Mouse (Mus musculus) urinary bladder, adult 18-20 months (tissue): ENCODE data around the gene Alkbh1.

Source experiments
- DNase-seq, 2 experiments: peaks; one replicate each; pipeline ENCODE4 v3.0.0; 2022; ENCODE audit warnings: low spot score in 2 of 2, mixed read lengths in 2 of 2

The Alkbh1 gene

DNA sequence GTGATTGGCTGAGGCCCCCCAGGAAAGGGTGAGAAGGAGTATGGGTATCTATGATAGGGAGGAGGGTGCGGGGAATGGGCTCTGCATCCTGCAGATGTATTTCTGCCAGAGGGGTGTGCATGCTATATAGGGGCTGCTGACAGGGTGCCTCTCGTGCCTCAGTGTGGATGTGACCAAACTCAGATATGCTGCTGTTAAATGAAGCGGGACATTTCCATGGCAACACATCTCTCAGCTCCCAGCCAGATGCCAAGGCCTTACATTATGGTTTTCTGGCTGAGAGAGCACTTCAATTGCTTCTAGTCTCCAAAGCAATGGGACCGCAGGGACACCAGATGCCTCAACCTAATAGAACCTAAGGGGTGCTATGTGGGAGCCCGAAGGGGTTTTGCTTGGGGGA is 24.9 kb downstream of the Alkbh1 start:
- DNase-seq, result no peak

DNA sequence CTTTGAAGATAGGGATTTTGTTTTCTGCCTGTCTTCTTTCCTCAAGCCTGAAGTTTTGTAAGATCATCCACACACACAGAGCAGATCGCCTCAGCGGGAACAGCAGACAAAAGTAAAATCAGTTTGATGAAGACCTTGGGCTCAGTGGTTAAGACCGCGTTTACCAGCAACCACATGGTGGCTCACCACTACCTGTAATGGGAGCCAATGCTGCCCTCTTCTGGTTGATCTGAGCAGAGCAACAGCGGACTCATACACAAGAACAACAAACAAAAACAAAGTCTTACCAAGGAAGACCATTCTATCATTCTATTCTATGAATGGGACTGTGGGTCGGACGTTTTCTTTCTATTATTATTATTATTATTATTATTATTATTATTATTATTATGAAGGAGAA is 27.1 kb downstream of the Alkbh1 start:
- DNase-seq, result no peak

DNA sequence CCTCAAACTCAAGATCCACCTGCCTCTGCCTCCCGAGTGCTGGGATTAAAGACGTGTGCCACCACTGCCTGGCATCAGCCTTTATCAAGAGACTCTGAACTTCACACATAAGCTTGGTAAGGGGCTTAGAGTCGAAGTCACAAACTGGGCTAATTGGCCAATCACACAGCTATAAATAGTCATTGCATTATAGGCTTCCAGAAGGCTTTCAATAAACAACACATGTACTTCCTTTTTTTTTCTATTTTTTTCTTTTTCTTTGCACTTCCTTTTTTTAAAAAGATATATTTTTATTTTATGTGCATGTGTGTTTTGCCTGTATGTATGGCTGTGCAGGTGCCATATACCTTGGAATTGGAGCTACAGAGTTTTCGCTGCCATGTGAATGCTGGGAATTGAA is 28.5 kb downstream of the Alkbh1 start:
- DNase-seq, result no peak

DNA sequence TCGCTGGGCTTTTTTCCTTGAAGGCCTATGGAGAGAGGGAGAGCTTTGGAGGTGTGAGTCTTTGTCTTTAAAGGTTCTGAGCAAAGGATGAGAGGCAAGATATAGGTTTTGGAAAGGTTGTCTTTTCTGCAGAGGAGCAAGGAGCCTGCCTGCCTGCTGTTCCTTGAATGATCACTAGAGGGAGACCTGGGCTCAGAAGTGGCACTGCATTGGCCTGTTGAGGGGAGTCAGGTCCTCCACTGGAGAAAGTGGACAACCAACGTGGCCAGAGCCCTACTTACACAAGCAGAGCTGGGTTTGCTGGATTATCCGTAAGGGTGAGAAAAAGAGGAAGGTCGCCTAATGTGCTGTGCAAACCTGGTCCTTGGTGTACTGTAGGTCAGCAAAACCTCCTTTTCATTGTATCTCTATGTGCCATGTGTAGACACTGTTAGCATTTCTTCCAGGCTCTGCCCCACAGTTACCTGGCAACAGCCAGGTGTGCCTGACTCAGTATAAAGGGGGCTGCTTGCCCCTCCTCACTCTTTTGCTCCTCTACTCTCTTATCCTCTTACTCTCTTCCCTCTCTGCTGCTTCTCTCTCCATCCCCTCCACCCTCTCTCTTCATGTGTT is 30.5 kb downstream of the Alkbh1 start:
- DNase-seq, result peak; percentile 45 to 71

GRCm38 (mm10) chr12:87410999-87411398 is 32.8 kb downstream of the Alkbh1 start:
- no peak for DNase-seq

DNA sequence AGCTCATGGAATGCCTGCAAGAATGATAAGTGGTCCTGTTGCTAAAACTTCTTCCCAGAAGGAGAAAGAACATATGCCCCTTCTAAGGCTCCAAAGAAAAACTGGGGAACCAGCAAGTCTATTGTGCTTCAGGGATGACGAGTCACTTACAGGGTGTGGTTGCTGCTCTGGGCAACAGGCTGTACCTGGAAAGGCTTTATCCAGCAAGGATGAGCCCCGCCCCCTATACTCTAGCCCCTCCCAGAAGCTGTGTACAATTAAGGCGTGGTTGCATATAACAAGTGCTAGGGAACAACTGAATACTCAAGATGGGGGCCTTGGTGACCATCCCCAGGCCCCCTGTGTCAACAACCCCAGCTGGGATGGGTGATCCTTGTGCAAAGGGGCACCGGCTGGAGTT is 34.7 kb downstream of the Alkbh1 start:
- no peak for DNase-seq

DNA sequence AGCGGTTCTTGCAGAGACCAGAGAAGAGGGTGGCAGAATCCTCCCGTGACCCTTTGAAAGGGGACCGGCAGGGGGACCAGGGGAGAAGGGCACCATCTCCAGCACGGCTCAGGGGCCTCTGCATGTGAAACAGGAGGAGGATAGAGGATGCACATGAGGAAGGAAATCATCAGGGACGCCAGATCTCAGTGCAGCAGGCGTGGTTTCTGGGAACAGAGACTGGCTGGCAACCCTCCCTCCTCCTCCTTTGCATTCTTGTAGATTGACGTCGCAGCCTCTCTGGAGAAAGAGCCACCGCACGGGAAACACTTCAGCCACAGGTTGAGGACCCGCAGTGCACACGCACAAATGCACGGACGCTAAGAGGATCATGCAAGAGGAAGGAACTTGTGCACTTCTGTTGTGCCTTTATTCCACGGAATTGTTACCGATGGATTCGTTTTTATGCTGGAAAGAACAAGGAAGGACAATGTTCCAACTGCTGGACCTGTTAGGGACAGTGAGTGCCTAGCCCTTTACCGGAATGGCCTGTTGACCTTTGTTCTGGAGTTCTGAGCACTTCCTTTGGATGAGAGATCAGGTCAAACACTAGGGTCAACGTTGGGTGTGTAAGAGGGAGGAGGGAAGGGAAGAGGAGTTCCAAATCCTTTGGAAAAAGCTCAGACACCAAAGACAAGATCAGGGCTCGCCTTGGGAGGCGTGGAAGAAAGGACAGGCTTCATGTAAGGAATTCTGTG is 35.8 kb downstream of the Alkbh1 start:
- no peak for DNase-seq

- DNase-seq, result no peak
Measured at GRCm38 (mm10) chr12:87405721-87406120, 38.1 kb downstream of the Alkbh1 start.

- DNase-seq, result no peak
Measured at GRCm38 (mm10) chr12:87405165-87405564, 38.7 kb downstream of the Alkbh1 start.

DNA sequence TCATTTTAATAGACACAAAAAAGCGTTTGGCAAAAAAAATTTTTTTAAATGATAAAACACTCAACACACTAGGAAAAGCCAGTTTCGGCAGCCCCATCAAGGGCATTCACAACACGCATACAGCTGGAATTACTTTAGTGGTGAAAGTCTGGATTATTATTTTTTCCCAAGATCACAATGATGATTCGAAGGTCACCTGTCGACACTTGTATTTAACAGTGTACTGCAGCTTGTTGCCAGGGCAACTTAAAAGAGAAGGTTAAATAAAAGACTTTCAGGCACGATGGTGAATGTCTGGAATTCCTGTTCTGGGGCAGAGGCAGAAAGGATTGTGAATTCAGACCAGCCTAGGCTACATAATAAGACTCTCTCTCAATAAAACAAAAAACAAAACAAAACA is 41.9 kb downstream of the Alkbh1 start:
- no peak for DNase-seq

DNA sequence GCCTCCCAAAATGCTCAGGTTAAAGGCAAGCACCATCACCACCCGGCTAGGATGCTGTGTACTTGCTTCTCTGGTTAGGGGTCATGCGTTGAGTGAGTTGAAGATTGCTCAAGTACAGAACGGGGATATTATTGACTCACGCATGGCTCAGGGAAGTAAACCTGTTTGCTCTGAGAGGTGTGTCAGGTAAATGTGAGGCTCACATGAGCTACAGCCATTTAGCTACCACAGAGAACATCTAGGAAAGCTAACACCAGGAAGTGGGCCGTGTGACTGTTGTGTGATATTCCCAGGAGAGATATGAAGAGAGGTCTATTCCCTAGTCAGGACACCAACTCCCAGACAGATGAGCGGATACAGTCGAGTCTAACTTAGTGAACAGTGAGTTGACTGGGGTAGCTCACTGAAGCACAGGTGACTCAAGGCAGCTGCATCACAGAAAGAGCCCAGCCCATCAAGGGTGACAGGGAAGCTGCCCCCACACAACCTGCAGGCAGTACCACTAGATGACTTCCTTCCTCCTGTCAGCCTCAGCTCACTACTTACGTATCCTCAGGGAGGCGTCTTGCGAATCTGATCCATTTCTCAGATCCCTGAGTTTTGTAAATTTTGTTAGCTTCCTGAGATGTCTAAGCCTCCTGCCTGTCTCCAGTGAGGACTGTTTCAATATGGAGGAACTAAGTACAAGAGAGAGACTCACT is 44.5 kb downstream of the Alkbh1 start:
- no peak for DNase-seq

GRCm38 (mm10) chr12:87397811-87398417 is 45.9 kb downstream of the Alkbh1 start:
- DNase-seq, result no peak

- DNase-seq, result no peak
Measured at GRCm38 (mm10) chr12:87397126-87397525, 46.7 kb downstream of the Alkbh1 start.

- DNase-seq, result no peak
Measured at GRCm38 (mm10) chr12:87394316-87394715, 49.5 kb downstream of the Alkbh1 start.

DNA sequence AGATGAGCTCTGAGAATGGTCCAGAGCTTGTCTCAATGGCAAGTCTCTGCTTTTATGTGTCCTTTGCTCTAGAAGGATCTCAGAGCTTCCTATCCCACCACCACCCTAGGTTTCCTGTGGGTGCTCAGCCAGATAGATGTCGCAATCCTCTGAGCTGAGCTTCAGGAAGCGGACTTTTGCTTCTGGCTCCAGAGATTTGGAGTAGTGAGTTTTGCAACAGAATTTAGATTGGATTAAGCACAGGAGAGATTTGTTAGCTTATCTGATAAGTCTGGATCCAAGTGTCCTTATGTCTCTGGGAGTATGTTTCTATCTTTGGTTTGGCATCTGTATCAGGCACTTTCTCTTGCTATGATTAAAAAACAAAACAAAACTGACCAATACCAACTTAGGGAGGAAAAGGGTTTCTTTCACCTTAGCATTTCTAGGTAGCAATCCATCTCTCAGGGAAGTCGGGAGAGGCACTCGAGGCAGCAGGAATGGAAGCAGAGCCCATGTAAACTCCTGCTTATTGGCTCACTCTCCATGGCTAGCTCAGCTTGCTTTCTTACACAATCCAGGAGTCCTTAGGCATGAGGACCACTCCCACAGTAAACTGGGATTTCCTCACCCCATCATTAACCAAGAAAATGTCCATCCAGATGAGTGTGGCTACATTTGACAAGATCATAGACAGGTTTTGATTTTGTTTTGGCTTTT is 50.2 kb downstream of the Alkbh1 start:
- peak in 1 of 2 experiments; percentile 67 for DNase-seq

- DNase-seq, result no peak
Measured at GRCm38 (mm10) chr12:87391355-87391754, 52.5 kb downstream of the Alkbh1 start.

GRCm38 (mm10) chr12:87389231-87389630 is 54.6 kb downstream of the Alkbh1 start:
- no peak for DNase-seq

GRCm38 (mm10) chr12:87388122-87388774 is 55.6 kb downstream of the Alkbh1 start, which contains the start of gene Sptlc2:
Gene Sptlc2 (minus strand): TSS chr12:87388355.
- peak; percentile 97 to 100 for DNase-seq

GRCm38 (mm10) chr12:87387171-87388121 is 56.4 kb downstream of the Alkbh1 start:
- no peak for DNase-seq

- no peak for DNase-seq
Measured at GRCm38 (mm10) chr12:87385051-87385450, 58.8 kb downstream of the Alkbh1 start.
